Mouse (Mus musculus): ENCODE results near the gene 1500009C09Rik.

GRCm38 (mm10) chr15:82268783-82269182 lies 16.6 kb downstream of the 1500009C09Rik start:
- TF ChIP-seq CTCF (IDR thresholded peaks at IDR 0.05; ENCODE audit: extremely low read depth, insufficient read length, insufficient replicate concordance, low read depth, low read length) (no peak), POLR2A (IDR thresholded peaks at IDR 0.05; ENCODE audit: low read depth, low read length) (no peak)
